Mouse (Mus musculus) megakaryocyte progenitor cell, adult 5-6 weeks (primary cell): Measurements from ENCODE around the gene Sncg. TPM values are rescaled to one million over a fixed set of nuclear protein-coding genes. Genes with fewer than 3 reads are reported as not detected.
"Not testable (repeated sequence)": the region's sequence is repeated elsewhere in the genome, so short reads cannot be mapped to it uniquely, and the experiment has no call there.

ENCODE experiments used
- ATAC-seq: replicated peaks from 2 replicates; pipeline ENCODE4 v1.8.0; 2016; ENCODE audit warnings: mild to moderate bottlenecking, moderate TSS enrichment, inconsistent platforms; ENCODE audit not compliant: poor library complexity
- total RNA-seq, 2 experiments: library from RNA; stranded (forward) in 1 of 2; stranded (reverse) in 1 of 2; fragments of 157-497, 149-512 nt in 1 of 2; fragments of 200-1000 nt in 1 of 2; gene quantifications; 2 replicates each; pipeline versions ENCODE4 v1.2.3 to v1.2.4; 2015 to 2017

The Sncg gene
- total RNA-seq (2015) (not detected in 2 replicates), total RNA-seq (2017) (not detected in 2 replicates)

GRCm38 (mm10) chr14:34374577-34374976 lies at the start of gene Sncg:
Gene Sncg (minus strand): TSS chr14:34374789.
- ATAC-seq: no peak

- no peak for ATAC-seq
Measured at GRCm38 (mm10) chr14:34421078-34421477, 46.5 kb upstream of the Sncg start.

- ATAC-seq: no peak
Measured at GRCm38 (mm10) chr14:34417501-34417900, 42.9 kb upstream of the Sncg start.

- not testable (repeated sequence) for ATAC-seq
Measured at GRCm38 (mm10) chr14:34416946-34417345, 42.4 kb upstream of the Sncg start.

GRCm38 (mm10) chr14:34412164-34412896 lies 37.7 kb upstream of the Sncg start:
- no peak for ATAC-seq

- no peak for ATAC-seq
Measured at GRCm38 (mm10) chr14:34410716-34411115, 36.1 kb upstream of the Sncg start.

GRCm38 (mm10) chr14:34403424-34403823 lies 28.8 kb upstream of the Sncg start:
- ATAC-seq: no peak

- no peak for ATAC-seq
Measured at GRCm38 (mm10) chr14:34402871-34403270, 28.3 kb upstream of the Sncg start.

GRCm38 (mm10) chr14:34401135-34401534 lies 26.5 kb upstream of the Sncg start:
- ATAC-seq: peak; percentile 100

- ATAC-seq: no peak
Measured at GRCm38 (mm10) chr14:34400021-34400420, 25.4 kb upstream of the Sncg start.

GRCm38 (mm10) chr14:34399301-34399700 lies 24.7 kb upstream of the Sncg start:
- ATAC-seq: no peak

GRCm38 (mm10) chr14:34398901-34399300 lies 24.3 kb upstream of the Sncg start:
- no peak for ATAC-seq

GRCm38 (mm10) chr14:34397871-34398270 lies 23.3 kb upstream of the Sncg start:
- ATAC-seq: no peak

GRCm38 (mm10) chr14:34393295-34393694 lies 18.7 kb upstream of the Sncg start:
- ATAC-seq: no peak

- no peak for ATAC-seq
Measured at GRCm38 (mm10) chr14:34382921-34383704, 8.5 kb upstream of the Sncg start.

- no peak for ATAC-seq
Measured at GRCm38 (mm10) chr14:34378560-34379331, 4.2 kb upstream of the Sncg start.

GRCm38 (mm10) chr14:34377121-34377520 lies 2.5 kb upstream of the Sncg start:
- no peak for ATAC-seq

- ATAC-seq: no peak
Measured at GRCm38 (mm10) chr14:34375941-34376340, 1.4 kb upstream of the Sncg start.

GRCm38 (mm10) chr14:34375415-34375904 lies 871 bp upstream of the Sncg start, which contains the start of gene Mmrn2:
Gene Mmrn2 (plus strand): TSS chr14:34375465.
- ATAC-seq: no peak

GRCm38 (mm10) chr14:34373581-34373980 lies 1.0 kb downstream of the Sncg start:
- no peak for ATAC-seq

- 0 out of 2 replicates have a peak, but pooled peaks have one; percentile 44 for ATAC-seq
Measured at GRCm38 (mm10) chr14:34372646-34373045, 1.9 kb downstream of the Sncg start.
